Mouse (Mus musculus) CH12.LX (cell line): ENCODE measurements around the gene Engase. TPM values are rescaled to one million over a fixed set of nuclear protein-coding genes. Genes with fewer than 3 reads are reported as not detected.

Experiments
- DNase-seq: peaks from one replicate; pipeline ENCODE4 v3.0.0-alpha.2; 2013; ENCODE audit errors: extremely low read depth
- H3K27ac ChIP-seq: 2 replicates; pipeline ENCODE4 v1.5.1; 2012; ENCODE audit warnings: low read depth, mild to moderate bottlenecking, control low read depth, moderate library complexity; ENCODE audit not compliant: insufficient read depth
- H3K27me3 ChIP-seq: replicated peaks from 2 replicates; pipeline ENCODE3; 2012; ENCODE audit warnings: inconsistent platforms
- H3K36me3 ChIP-seq, 2 experiments: replicated peaks in 1 of 2; 2 replicates each; pipeline versions ENCODE3 to v1.6.1; 2012; ENCODE audit warnings: inconsistent platforms in 1 of 2, low read length in 1 of 2, mild to moderate bottlenecking in 1 of 2, mixed read lengths in 1 of 2, moderate library complexity in 1 of 2; ENCODE audit not compliant: control insufficient read depth in 1 of 2, insufficient read depth in 1 of 2
- H3K4me1 ChIP-seq, 2 experiments: 2 replicates each; pipeline ENCODE4 v1.6.1; 2012; ENCODE audit warnings: inconsistent platforms in 1 of 2, moderate library complexity in 1 of 2; ENCODE audit not compliant: insufficient read depth in 2 of 2, control insufficient read depth in 1 of 2
- H3K4me2 ChIP-seq: 2 replicates; pipeline ENCODE4 v1.6.1; 2012; ENCODE audit warnings: low read depth, mild to moderate bottlenecking, control low read depth; ENCODE audit not compliant: poor library complexity, insufficient read depth, severe bottlenecking
- H3K4me3 ChIP-seq, 3 experiments: fragments of 150-350 bp in 1 of 3; sonication (generic) in 1 of 3; replicated peaks in 1 of 3; 2 replicates each; pipeline versions ENCODE3 to v1.5.1; 2011 to 2012; ENCODE audit warnings: low read depth in 2 of 3, low read length in 2 of 3, mild to moderate bottlenecking in 2 of 3, moderate library complexity in 2 of 3, control low read depth in 1 of 3, improper control_type of control experiment in 1 of 3, inconsistent platforms in 1 of 3, mixed read lengths in 1 of 3; ENCODE audit not compliant: poor library complexity in 1 of 3
- H3K79me2 ChIP-seq: replicated peaks from 2 replicates; pipeline ENCODE4 v1.6.1; 2012; ENCODE audit warnings: mild to moderate bottlenecking, moderate library complexity; ENCODE audit not compliant: control insufficient read depth, poor library complexity, insufficient read depth, severe bottlenecking; ENCODE audit errors: extremely low read depth
- H3K9ac ChIP-seq: 2 replicates; pipeline ENCODE4 v1.6.1; 2012; ENCODE audit warnings: low read depth, mild to moderate bottlenecking, control low read depth, moderate library complexity; ENCODE audit not compliant: insufficient read depth
- H3K9me3 ChIP-seq: replicated peaks from 2 replicates; pipeline ENCODE3; 2012; ENCODE audit warnings: low read length, inconsistent platforms, mixed read lengths
- BHLHE40 ChIP-seq: IDR thresholded peaks from 2 replicates; pipeline ENCODE4 v1.6.1; 2011; ENCODE audit warnings: mild to moderate bottlenecking, low read depth, low read length, improper control_type of control experiment
- CHD1 ChIP-seq: IDR thresholded peaks from 2 replicates; pipeline ENCODE4 v1.6.1; 2012; ENCODE audit warnings: low read depth, low read length, improper control_type of control experiment, inconsistent platforms
- CTCF ChIP-seq, 2 experiments: IDR thresholded peaks in 1 of 2; conservative IDR thresholded peaks in 1 of 2; 2 replicates each; pipeline ENCODE4 v1.5.1; 2011 to 2012; ENCODE audit warnings: low read depth in 2 of 2, low read length in 2 of 2, improper control_type of control experiment in 1 of 2, inconsistent platforms in 1 of 2, mild to moderate bottlenecking in 1 of 2, moderate library complexity in 1 of 2
- ETS1 ChIP-seq: conservative IDR thresholded peaks from 2 replicates; pipeline ENCODE4 v1.6.1; 2012; ENCODE audit warnings: low read depth, mild to moderate bottlenecking, inconsistent platforms, low read length, improper control_type of control experiment, moderate library complexity
- HCFC1 ChIP-seq: IDR thresholded peaks from 2 replicates; pipeline ENCODE4 v1.6.1; 2012; ENCODE audit warnings: low read depth, mild to moderate bottlenecking, inconsistent platforms, low read length, improper control_type of control experiment
- IRF4 ChIP-seq: IDR thresholded peaks from 2 replicates; pipeline ENCODE4 v1.6.1; 2014; ENCODE audit warnings: low read depth, mild to moderate bottlenecking, inconsistent platforms, low read length, improper control_type of control experiment
- JUN ChIP-seq: IDR thresholded peaks from 2 replicates; pipeline ENCODE4 v1.6.1; 2011; ENCODE audit warnings: low read depth, mild to moderate bottlenecking, low read length, improper control_type of control experiment, moderate library complexity; ENCODE audit not compliant: insufficient read depth
- KAT2A ChIP-seq: IDR thresholded peaks from 2 replicates; pipeline ENCODE4 v1.6.1; 2012; ENCODE audit warnings: low read length, improper control_type of control experiment, inconsistent platforms; ENCODE audit not compliant: insufficient replicate concordance
- MAX ChIP-seq: IDR thresholded peaks from 2 replicates; pipeline ENCODE4 v1.6.1; 2011; ENCODE audit warnings: low read length, improper control_type of control experiment
- MAZ ChIP-seq: IDR thresholded peaks from 2 replicates; pipeline ENCODE4 v1.6.1; 2012; ENCODE audit warnings: low read depth, mild to moderate bottlenecking, inconsistent platforms, low read length, improper control_type of control experiment, moderate library complexity
- MEF2A ChIP-seq: IDR thresholded peaks from 2 replicates; pipeline ENCODE4 v1.6.1; 2014; ENCODE audit warnings: low read depth, mild to moderate bottlenecking, inconsistent platforms, low read length, improper control_type of control experiment, borderline replicate concordance
- MYC ChIP-seq: IDR thresholded peaks from 2 replicates; pipeline ENCODE4 v1.6.1; 2011; ENCODE audit warnings: low read depth, mild to moderate bottlenecking, improper control_type of control experiment, low read length
- NELFE ChIP-seq: IDR thresholded peaks from 2 replicates; pipeline ENCODE4 v1.6.1; 2011; ENCODE audit warnings: low read depth, low read length, improper control_type of control experiment
- POLR2A ChIP-seq: IDR thresholded peaks from 2 replicates; pipeline ENCODE4 v1.6.1; 2011; ENCODE audit warnings: low read depth, mild to moderate bottlenecking, improper control_type of control experiment, low read length
- POLR2AphosphoS2 ChIP-seq: IDR thresholded peaks from 2 replicates; pipeline ENCODE4 v1.6.1; 2011; ENCODE audit warnings: low read depth, low read length, improper control_type of control experiment
- SIN3A ChIP-seq: IDR thresholded peaks from 2 replicates; pipeline ENCODE4 v1.6.1; 2012; ENCODE audit warnings: low read length, improper control_type of control experiment, inconsistent platforms
- SMC3 ChIP-seq: IDR thresholded peaks from 2 replicates; pipeline ENCODE4 v1.6.1; 2011; ENCODE audit warnings: low read depth, low read length, improper control_type of control experiment
- UBTF ChIP-seq: IDR thresholded peaks from 2 replicates; pipeline ENCODE4 v1.6.1; 2012; ENCODE audit warnings: low read depth, mild to moderate bottlenecking, inconsistent platforms, low read length, improper control_type of control experiment, moderate library complexity
- USF1 ChIP-seq: IDR thresholded peaks from 2 replicates; pipeline ENCODE4 v1.6.1; 2014; ENCODE audit warnings: low read depth, mild to moderate bottlenecking, inconsistent platforms, low read length, improper control_type of control experiment
- USF2 ChIP-seq: conservative IDR thresholded peaks from 2 replicates; pipeline ENCODE4 v1.6.1; 2011; ENCODE audit warnings: low read depth, low read length, improper control_type of control experiment
- ZC3H11A ChIP-seq: IDR thresholded peaks from 2 replicates; pipeline ENCODE4 v1.6.1; 2012; ENCODE audit warnings: low read depth, mild to moderate bottlenecking, inconsistent platforms, low read length, improper control_type of control experiment
- ZKSCAN1 ChIP-seq: IDR thresholded peaks from 2 replicates; pipeline ENCODE4 v1.6.1; 2012; ENCODE audit warnings: low read depth, inconsistent platforms, low read length, improper control_type of control experiment, borderline replicate concordance
- ZMIZ1 ChIP-seq: IDR thresholded peaks from 2 replicates; pipeline ENCODE4 v1.6.1; 2012; ENCODE audit warnings: low read depth, mild to moderate bottlenecking, inconsistent platforms, low read length, improper control_type of control experiment
- ZNF384 ChIP-seq: IDR thresholded peaks from 2 replicates; pipeline ENCODE4 v1.6.1; 2012; ENCODE audit warnings: low read depth, low read length, improper control_type of control experiment, inconsistent platforms
- dilution Hi-C: fragments of 300-500 bp; cut with MboI; formaldehyde crosslinking; loops from 2 replicates; pipeline ENCODE4 v1.14.3; 2020; ENCODE audit warnings: low sequenced_read_pairs; ENCODE audit not compliant: extremely low pct_unique_long_range_greater_than_20kb, extremely low pct_ligation_motif_present
- in situ Hi-C: fragments of 300-500 bp; cut with MboI; formaldehyde crosslinking; loops from 3 replicates; pipeline ENCODE4 v1.14.3; 2019; ENCODE audit warnings: low sequenced_read_pairs, low pct_ligation_motif_present, low pct_unique_long_range_greater_than_20kb, mixed read lengths
- polyA plus RNA-seq: library from polyadenylated mRNA; unstranded; fragments of >175 nt; gene quantifications from 2 replicates; pipeline ENCODE4 v1.2.1, GENCODE M21; 2012; ENCODE audit warnings: low read depth; ENCODE audit not compliant: insufficient read length
- total RNA-seq, 2 experiments: library from RNA; depleted of rRNA; stranded (reverse); fragments of 300-350 nt in 1 of 2; fragments of >200 nt in 1 of 2; gene quantifications; 2 replicates each; pipeline ENCODE4 v1.2.3; 2012 to 2014

Engase gene
- total and polyA plus RNA-seq, 3 experiments: 7.0 to 12.1 (median 9.7) TPM

DNA sequence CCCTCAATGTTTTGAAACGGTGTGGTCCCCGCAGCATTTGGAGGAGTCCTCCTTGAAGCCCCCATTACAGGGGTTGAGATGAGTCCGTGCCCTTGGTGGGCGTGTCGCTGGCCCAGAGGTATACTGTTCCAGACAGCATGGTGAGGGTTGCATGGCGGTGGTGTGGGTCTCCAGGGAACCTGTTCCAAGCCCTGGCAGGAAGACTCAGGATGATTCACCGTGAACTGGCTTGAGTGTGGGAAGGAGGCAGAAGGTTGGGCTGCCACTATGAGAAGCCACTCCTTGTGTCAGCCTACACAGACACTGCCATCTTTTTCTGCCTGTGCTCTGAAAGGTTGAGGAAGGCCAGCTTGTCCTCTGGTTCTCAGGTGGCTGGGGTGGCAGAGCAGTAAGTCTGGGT lies 41.3 kb downstream of the Engase start:
- H3K27me3 ChIP-seq: peaks cover 94% of the 10 kb centered on the region
- no peak for DNase-seq
- TF ChIP-seq ZC3H11A (no peak), USF2 (no peak), MEF2A (no peak), BHLHE40 (no peak), IRF4 (no peak), SIN3A (no peak), MAZ (no peak), ZKSCAN1 (no peak)
- no peak overlapping the region for H3K4me3 ChIP-seq
- dilution Hi-C loops (no loop called here), in situ Hi-C loops (no loop called here)
- no peaks in the 10 kb centered on the region for H3K79me2 ChIP-seq
- no peaks in the 10 kb centered on the region for H3K9me3 ChIP-seq
- no peak overlapping the region for H3K9ac ChIP-seq
- no peaks in the 10 kb centered on the region for H3K4me1 ChIP-seq
- no peak overlapping the region for H3K27ac ChIP-seq
- no peaks in the 10 kb centered on the region for H3K36me3 ChIP-seq
- H3K4me2 ChIP-seq: no peak overlapping the region

DNA sequence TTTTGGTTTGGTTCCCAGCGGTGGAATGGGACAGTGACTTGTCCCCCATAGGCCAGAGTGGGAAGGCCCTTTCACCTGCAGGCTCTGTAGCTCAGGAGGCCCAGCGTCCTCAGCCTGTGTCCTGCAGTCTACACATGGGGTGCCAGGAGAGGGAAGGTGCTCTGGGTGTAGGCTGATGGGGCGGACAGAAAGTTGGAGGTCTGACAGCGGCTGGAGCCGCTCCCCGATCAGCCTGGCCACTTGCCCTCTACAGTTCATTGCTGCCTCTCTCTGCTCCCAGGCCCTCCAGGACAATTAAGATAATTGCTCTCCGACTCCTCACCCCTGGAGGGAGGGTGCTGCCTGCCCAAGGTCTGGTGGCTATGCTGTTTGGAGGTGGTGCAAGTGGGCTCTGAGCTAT lies 42.1 kb downstream of the Engase start:
- no peaks in the 10 kb centered on the region for H3K36me3 ChIP-seq
- peaks cover 94% of the 10 kb centered on the region for H3K27me3 ChIP-seq
- no peak overlapping the region for H3K4me3 ChIP-seq
- H3K27ac ChIP-seq: no peak overlapping the region
- TF ChIP-seq CHD1 (no peak), MAX (no peak), POLR2AphosphoS2 (no peak), JUN (no peak), ETS1 (no peak), KAT2A (no peak), MYC (no peak), SMC3 (no peak), ZNF384 (no peak), USF1 (no peak), CTCF (conservative IDR thresholded peaks at IDR 0.05 in 1 of 2, IDR thresholded peaks at IDR 0.05 in 1 of 2; ENCODE audit: low read depth in 2 of 2, low read length in 2 of 2) (no peak), HCFC1 (no peak), ZKSCAN1 (no peak), NELFE (no peak), UBTF (no peak), POLR2A (no peak), ZMIZ1 (no peak)
- H3K9ac ChIP-seq: no peak overlapping the region
- H3K79me2 ChIP-seq: no peaks in the 10 kb centered on the region
- dilution Hi-C loops (no loop called here), in situ Hi-C loops (no loop called here)
- DNase-seq: no peak
- H3K4me1 ChIP-seq: no peaks in the 10 kb centered on the region
- H3K4me2 ChIP-seq: no peak overlapping the region
- H3K9me3 ChIP-seq: no peaks in the 10 kb centered on the region
